Mouse (Mus musculus) C2C12 (cell line): ENCODE measurements around the gene Gabrb2. TPM values are rescaled to one million over a fixed set of nuclear protein-coding genes. Genes with fewer than 3 reads are reported as not detected.

Source experiments
- H3K27me3 ChIP-seq: one replicate; pipeline ENCODE4 v1.6.1; 2011; ENCODE audit not compliant: control insufficient read depth, insufficient read depth, insufficient read length
- H3K36me3 ChIP-seq: one replicate; pipeline ENCODE4 v1.6.1; 2011; ENCODE audit not compliant: control insufficient read depth, insufficient read depth
- H3K4me3 ChIP-seq: one replicate; pipeline ENCODE4 v1.5.1; 2011; ENCODE audit warnings: mild to moderate bottlenecking, control low read depth; ENCODE audit not compliant: poor library complexity, insufficient read depth, severe bottlenecking
- H3K79me2 ChIP-seq: one replicate; pipeline ENCODE4 v1.6.1; 2011; ENCODE audit not compliant: control insufficient read depth, insufficient read depth
- H3K79me3 ChIP-seq: one replicate; pipeline ENCODE4 v1.6.1; 2011; ENCODE audit warnings: low read depth, control low read depth
- H3ac ChIP-seq: one replicate; pipeline ENCODE3; 2011; ENCODE audit warnings: low read depth; ENCODE audit not compliant: control insufficient read depth, insufficient read length
- CEBPB ChIP-seq: IDR thresholded peaks from one replicate; pipeline ENCODE4 v1.6.1; 2011; ENCODE audit warnings: low read depth, mild to moderate bottlenecking, control low read depth, moderate library complexity
- CTCF ChIP-seq: IDR thresholded peaks from one replicate; pipeline ENCODE4 v1.5.1; 2011; ENCODE audit not compliant: control insufficient read depth, insufficient read depth, insufficient read length
- FOSL1 ChIP-seq: IDR thresholded peaks from one replicate; pipeline ENCODE4 v1.8.0; 2011; ENCODE audit warnings: mild to moderate bottlenecking, low read length; ENCODE audit not compliant: poor library complexity, insufficient read depth, severe bottlenecking
- MAX ChIP-seq: IDR thresholded peaks from one replicate; pipeline ENCODE4 v1.6.1; 2011; ENCODE audit warnings: mild to moderate bottlenecking, control low read depth
- MYOD1 ChIP-seq: IDR thresholded peaks from one replicate; pipeline ENCODE4 v1.6.1; 2011; ENCODE audit warnings: low read depth; ENCODE audit not compliant: control insufficient read depth, insufficient read length
- MYOG ChIP-seq: IDR thresholded peaks from one replicate; pipeline ENCODE4 v1.6.1; 2011; ENCODE audit not compliant: control insufficient read depth, insufficient read length; ENCODE audit errors: extremely low read depth
- USF1 ChIP-seq: IDR thresholded peaks from one replicate; pipeline ENCODE4 v1.6.1; 2011; ENCODE audit warnings: low read depth, mild to moderate bottlenecking, control low read depth, moderate library complexity
- polyA plus RNA-seq: library from polyadenylated mRNA; unstranded; fragments of >200 nt; fragmentation: generic; extraction: Trizol; gene quantifications from one replicate; pipeline ENCODE4 v1.2.1, GENCODE M21; 2012; ENCODE audit warnings: missing spikeins

The Gabrb2 gene
- polyA plus RNA-seq, 1 experiment: 0.27 TPM

GRCm38 (mm10) chr11:42464136-42464535 lies 44.6 kb downstream of the Gabrb2 start:
- TF ChIP-seq USF1 (no peak), MYOD1 (no peak), MAX (no peak), CTCF (no peak), CEBPB (no peak), MYOG (no peak), FOSL1 (no peak)
- Histone ChIP-seq H3ac (no peak overlapping the region), H3K27me3 (no peaks in the 10 kb centered on the region), H3K79me2 (no peaks in the 10 kb centered on the region), H3K36me3 (no peaks in the 10 kb centered on the region), H3K79me3 (no peaks in the 10 kb centered on the region), H3K4me3 (no peak overlapping the region)

- Histone ChIP-seq H3K27me3 (no peaks in the 10 kb centered on the region), H3ac (no peak overlapping the region), H3K79me3 (no peaks in the 10 kb centered on the region), H3K4me3 (no peak overlapping the region), H3K36me3 (no peaks in the 10 kb centered on the region), H3K79me2 (no peaks in the 10 kb centered on the region)
- no peak for TF ChIP-seq MAX
Measured at GRCm38 (mm10) chr11:42468381-42468780, 48.8 kb downstream of the Gabrb2 start.

- TF ChIP-seq USF1 (no peak), MYOD1 (no peak), CEBPB (no peak), MYOG (no peak), MAX (no peak), CTCF (no peak), FOSL1 (no peak)
- Histone ChIP-seq H3K79me3 (no peaks in the 10 kb centered on the region), H3K27me3 (no peaks in the 10 kb centered on the region), H3ac (no peak overlapping the region), H3K36me3 (no peaks in the 10 kb centered on the region), H3K4me3 (no peak overlapping the region), H3K79me2 (no peaks in the 10 kb centered on the region)
Measured at GRCm38 (mm10) chr11:42474523-42474922, 55.0 kb downstream of the Gabrb2 start.

- Histone ChIP-seq H3K27me3 (no peaks in the 10 kb centered on the region), H3K79me2 (no peaks in the 10 kb centered on the region), H3K79me3 (no peaks in the 10 kb centered on the region), H3K36me3 (no peaks in the 10 kb centered on the region), H3ac (no peak overlapping the region), H3K4me3 (no peak overlapping the region)
- TF ChIP-seq CEBPB (no peak), CTCF (no peak), USF1 (no peak), FOSL1 (no peak), MAX (no peak), MYOG (no peak), MYOD1 (no peak)
Measured at GRCm38 (mm10) chr11:42487625-42488024, 68.1 kb downstream of the Gabrb2 start.

- Histone ChIP-seq H3K36me3 (no peaks in the 10 kb centered on the region), H3K79me2 (no peaks in the 10 kb centered on the region), H3K4me3 (no peak overlapping the region), H3K79me3 (no peaks in the 10 kb centered on the region), H3K27me3 (no peaks in the 10 kb centered on the region), H3ac (no peak overlapping the region)
- TF ChIP-seq CEBPB (no peak), MYOG (no peak), CTCF (no peak), USF1 (no peak), MAX (no peak), FOSL1 (no peak), MYOD1 (no peak)
Measured at GRCm38 (mm10) chr11:42501166-42501565, 81.6 kb downstream of the Gabrb2 start.

- no peaks in the 10 kb centered on the region for H3K27me3 ChIP-seq
- H3ac ChIP-seq: no peak overlapping the region
- TF ChIP-seq MYOD1: no peak
- no peak for TF ChIP-seq USF1
- no peaks in the 10 kb centered on the region for H3K36me3 ChIP-seq
- H3K4me3 ChIP-seq: no peak overlapping the region
- H3K79me3 ChIP-seq: no peaks in the 10 kb centered on the region
- no peaks in the 10 kb centered on the region for H3K79me2 ChIP-seq
Measured at GRCm38 (mm10) chr11:42505436-42505835, 85.9 kb downstream of the Gabrb2 start.

GRCm38 (mm10) chr11:42505911-42506310 lies 86.4 kb downstream of the Gabrb2 start:
- Histone ChIP-seq H3K27me3 (no peaks in the 10 kb centered on the region), H3K79me3 (no peaks in the 10 kb centered on the region), H3K36me3 (no peaks in the 10 kb centered on the region), H3ac (no peak overlapping the region), H3K4me3 (no peak overlapping the region), H3K79me2 (no peaks in the 10 kb centered on the region)
- TF ChIP-seq FOSL1 (no peak), CTCF (no peak), MYOD1 (no peak), MYOG (no peak), CEBPB (no peak), MAX (no peak), USF1 (no peak)
